Mouse (Mus musculus) megakaryocyte progenitor cell, adult 5-6 weeks (primary cell): ENCODE data around the gene Gm21190. TPM values are rescaled to one million over a fixed set of nuclear protein-coding genes. Genes with fewer than 3 reads are reported as not detected.
"Not testable (repeated sequence)": the region's sequence is repeated elsewhere in the genome, so short reads cannot be mapped to it uniquely, and the experiment has no call there.

Experiments
- ATAC-seq: replicated peaks from 2 replicates; pipeline ENCODE4 v1.8.0; 2016; ENCODE audit warnings: mild to moderate bottlenecking, moderate TSS enrichment, inconsistent platforms; ENCODE audit not compliant: poor library complexity
- total RNA-seq, 2 experiments: library from RNA; stranded (forward) in 1 of 2; stranded (reverse) in 1 of 2; fragments of 157-497, 149-512 nt in 1 of 2; fragments of 200-1000 nt in 1 of 2; gene quantifications; 2 replicates each; pipeline versions ENCODE4 v1.2.3 to v1.2.4; 2015 to 2017

Gene Gm21190
- total RNA-seq, 2 experiments from 2014 or later: not detected

- not testable (repeated sequence) for ATAC-seq
Measured at GRCm38 (mm10) chr5:15498350-15498749, 30.7 kb downstream of the Gm21190 start.

GRCm38 (mm10) chr5:15490934-15491333 lies 38.1 kb downstream of the Gm21190 start:
- ATAC-seq: not testable (repeated sequence)

GRCm38 (mm10) chr5:15488743-15489142 lies 40.3 kb downstream of the Gm21190 start:
- ATAC-seq: no peak

GRCm38 (mm10) chr5:15484616-15485015 lies 44.4 kb downstream of the Gm21190 start:
- ATAC-seq: not testable (repeated sequence)

GRCm38 (mm10) chr5:15483576-15483975 lies 45.4 kb downstream of the Gm21190 start:
- ATAC-seq: not testable (repeated sequence)

GRCm38 (mm10) chr5:15482815-15483214 lies 46.2 kb downstream of the Gm21190 start:
- not testable (repeated sequence) for ATAC-seq

- ATAC-seq: not testable (repeated sequence)
Measured at GRCm38 (mm10) chr5:15476423-15476822, 52.6 kb downstream of the Gm21190 start, which contains the start of gene Gm21149. TSS of gene Gm21149 (minus strand) at chr5:15476523.

Other genes with a start within 250 kb of the Gm21190 start
- gene Gm21149, start 52.7 kb downstream of the Gm21190 start, total RNA-seq (2015): not detected in 2 replicates
- gene Gm21149, start 52.7 kb downstream of the Gm21190 start, total RNA-seq (2017): not detected in 2 replicates
- not detected in 2 replicates for gene Gm21083, start 48.1 kb upstream of the Gm21190 start, total RNA-seq (2015)
- not detected in 2 replicates for gene Gm21083, start 48.1 kb upstream of the Gm21190 start, total RNA-seq (2017)
- not detected in 2 replicates for gene Speer4d, start 89.8 kb upstream of the Gm21190 start, total RNA-seq (2015)
- not detected in 2 replicates for gene Speer4d, start 89.8 kb upstream of the Gm21190 start, total RNA-seq (2017)
- gene 4930572O03Rik, start 127.8 kb upstream of the Gm21190 start, total RNA-seq (2015): not detected in 2 replicates
- not detected in 2 replicates for gene 4930572O03Rik, start 127.8 kb upstream of the Gm21190 start, total RNA-seq (2017)
- not detected in 2 replicates for gene Speer4c, start 185.0 kb upstream of the Gm21190 start, total RNA-seq (2015)
- not detected in 2 replicates for gene Speer4c, start 185.0 kb upstream of the Gm21190 start, total RNA-seq (2017)